Mouse (Mus musculus): ENCODE data around the gene Polr1b. TPM values are rescaled to one million over a fixed set of nuclear protein-coding genes. Genes with fewer than 3 reads are reported as not detected.

Polr1b gene
- total RNA-seq, 2 experiments from 2014 or later: 9.9 to 10.3 TPM

DNA sequence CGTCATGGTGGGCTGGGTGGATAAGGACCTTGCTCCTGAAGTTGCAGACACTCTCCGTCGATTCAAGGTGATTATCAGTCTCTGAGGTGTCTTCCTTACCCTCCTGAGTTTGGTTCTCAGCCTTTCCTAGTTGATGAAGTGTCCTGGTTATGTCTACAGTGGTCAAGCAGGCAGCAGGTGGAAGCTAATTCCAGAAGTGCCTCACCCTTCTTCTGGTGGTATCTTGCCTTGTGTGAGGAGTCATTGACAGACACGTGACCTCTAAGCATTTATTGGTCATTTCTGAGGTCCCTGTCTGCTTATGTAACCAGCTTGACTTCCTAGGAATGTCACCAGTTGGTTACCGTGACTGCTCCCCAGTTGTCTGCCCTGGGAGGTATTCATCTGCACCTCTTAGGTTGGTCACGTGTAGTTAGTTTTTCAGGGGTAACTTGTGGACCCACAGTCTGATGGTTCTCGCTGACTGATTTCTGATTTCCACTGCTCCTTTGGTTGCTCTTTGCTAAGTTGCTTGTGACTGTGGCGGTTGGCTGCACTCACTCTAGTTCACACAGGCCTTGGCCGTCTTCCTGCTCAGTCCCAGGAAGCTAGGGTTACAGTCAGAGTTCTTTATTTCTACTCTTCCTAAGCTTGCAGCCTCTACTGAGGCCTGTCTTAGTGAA is 15.0 kb downstream of the Polr1b start:
- no peak for DNase-seq
- intact Hi-C loops (cut with DNase I): no loop called here

DNA sequence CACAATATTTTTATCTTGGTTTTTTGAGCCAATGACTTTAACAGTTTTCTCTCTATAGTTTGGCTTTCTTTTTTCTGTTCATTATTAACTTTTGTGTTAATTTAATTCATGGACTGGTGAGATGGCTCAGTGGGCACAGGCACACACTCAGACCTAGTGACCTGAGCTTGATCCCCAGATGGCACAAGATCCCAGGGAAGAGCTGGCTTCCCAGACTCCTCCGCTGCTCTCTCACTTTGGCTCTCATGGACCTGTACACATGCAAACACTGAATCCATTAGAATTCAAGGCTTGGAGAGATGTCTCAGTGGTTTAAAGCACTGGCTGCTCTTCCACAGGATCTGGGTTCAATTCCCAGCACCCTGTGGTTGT is 15.6 kb downstream of the Polr1b start:
- intact Hi-C loops (cut with DNase I): no loop called here

DNA sequence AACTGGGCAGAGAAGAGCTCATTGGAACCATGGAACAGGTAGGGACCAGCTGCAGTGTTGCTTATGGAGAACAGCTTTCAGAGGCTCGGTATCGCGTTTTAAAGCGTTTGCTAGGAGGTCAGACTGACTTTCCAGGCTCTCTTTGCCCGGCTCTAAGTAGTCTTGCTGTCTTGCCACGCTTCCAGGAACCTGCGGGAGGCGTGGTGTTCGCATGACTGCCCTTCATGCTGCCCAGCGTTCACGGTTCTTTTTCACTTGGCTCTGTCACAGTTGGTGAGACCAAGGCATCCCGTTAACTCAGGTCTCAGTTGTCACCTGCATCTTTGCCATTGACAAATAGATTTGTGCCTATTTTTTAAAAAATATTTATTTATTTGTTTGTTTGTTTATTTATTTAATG is 17.3 kb downstream of the Polr1b start:
- no peak for DNase-seq

More for the DNA sequence above, 15.6 kb downstream of the Polr1b start:
- DNase-seq: no peak

DNA sequence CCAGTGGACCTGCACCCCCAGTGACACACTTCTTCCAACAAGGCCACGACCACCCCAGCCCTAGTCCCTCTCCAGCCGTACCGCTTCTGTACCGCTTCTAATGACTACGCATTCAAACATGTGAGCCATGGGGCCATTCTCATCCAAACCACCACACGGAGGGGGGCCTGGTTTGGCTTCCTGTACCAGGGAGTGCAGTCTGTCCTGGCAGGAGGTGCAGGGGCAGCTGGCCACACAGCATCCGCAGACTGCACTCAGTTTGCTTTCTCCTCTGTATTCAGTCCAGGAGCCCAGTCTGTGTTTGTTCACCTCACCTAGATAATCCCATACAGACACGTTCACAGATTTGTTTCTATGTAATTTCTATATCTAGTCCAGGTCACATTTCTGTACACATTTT is 21.2 kb downstream of the Polr1b start:
- intact Hi-C loops (cut with DNase I): no loop called here
- no peak for DNase-seq

More for the DNA sequence above, 17.3 kb downstream of the Polr1b start:
- intact Hi-C loops (cut with DNase I): no loop called here

DNA sequence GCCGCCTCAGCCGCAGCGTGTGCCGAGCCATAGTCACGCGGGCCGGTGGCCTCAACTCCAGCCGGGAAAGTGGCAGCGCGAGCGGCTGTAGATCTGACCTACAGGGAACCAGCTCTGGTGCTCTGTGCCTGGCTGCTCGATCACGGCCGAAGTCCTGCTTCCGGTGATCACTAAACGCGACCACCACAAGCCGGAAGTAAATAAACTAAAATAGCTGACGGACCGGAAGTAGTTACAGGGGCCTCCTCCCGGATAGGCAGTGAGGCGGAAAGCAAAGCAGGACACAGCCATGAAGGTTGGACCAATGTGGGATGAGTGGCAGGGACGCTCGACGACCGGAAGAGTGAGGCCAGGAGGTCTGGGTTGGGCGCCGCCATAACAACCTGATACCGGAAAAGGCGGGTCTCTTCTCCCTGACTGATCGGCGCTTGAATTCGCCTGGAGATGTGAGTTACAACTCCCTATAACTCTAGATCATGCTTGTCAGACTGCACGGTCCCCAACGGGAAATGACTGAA is 28.7 kb downstream of the Polr1b start, which contains the start of gene Chchd5:
Gene Chchd5 (plus strand): TSS at position 289 of the 518 bp plus-strand sequence.
- intact Hi-C loops (cut with DNase I): loop anchor here (1.0 kb wide), 1 partner anchor 28 kb away; no protein-coding TSS in a partner anchor
- peak; percentile 89 for DNase-seq

DNA sequence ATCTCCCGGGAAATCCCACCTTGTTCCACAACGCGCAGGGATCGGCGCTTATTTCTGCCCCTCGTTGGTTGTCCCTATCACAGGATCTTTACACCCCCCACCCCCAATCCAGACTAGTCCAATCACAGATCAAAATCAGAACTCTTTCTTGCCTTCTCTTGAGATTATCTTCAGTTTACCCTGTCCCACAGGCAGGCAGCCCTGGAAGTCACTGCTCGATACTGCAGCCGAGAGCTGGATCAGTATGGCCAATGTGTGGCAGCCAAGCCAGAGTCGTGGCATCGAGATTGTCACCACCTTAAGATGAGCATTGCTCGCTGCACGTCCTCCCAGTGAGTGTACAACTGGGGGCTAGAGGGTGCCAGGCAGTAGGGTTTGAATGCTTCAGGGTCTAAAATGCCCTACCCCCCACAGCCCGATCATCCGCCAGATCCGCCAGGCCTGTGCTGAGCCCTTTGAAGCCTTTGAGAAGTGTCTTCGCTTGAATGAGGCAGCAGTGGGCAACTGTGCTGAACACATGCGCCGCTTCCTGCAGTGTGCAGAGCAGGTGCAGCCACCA is 29.3 kb downstream of the Polr1b start:
- intact Hi-C loops (cut with DNase I): loop anchor here (1.0 to 2.0 kb wide), 3 partner anchors 29 to 129 kb away; partner anchors contain the start of gene Slc20a1
- peak; percentile 14 to 22 for DNase-seq

DNA sequence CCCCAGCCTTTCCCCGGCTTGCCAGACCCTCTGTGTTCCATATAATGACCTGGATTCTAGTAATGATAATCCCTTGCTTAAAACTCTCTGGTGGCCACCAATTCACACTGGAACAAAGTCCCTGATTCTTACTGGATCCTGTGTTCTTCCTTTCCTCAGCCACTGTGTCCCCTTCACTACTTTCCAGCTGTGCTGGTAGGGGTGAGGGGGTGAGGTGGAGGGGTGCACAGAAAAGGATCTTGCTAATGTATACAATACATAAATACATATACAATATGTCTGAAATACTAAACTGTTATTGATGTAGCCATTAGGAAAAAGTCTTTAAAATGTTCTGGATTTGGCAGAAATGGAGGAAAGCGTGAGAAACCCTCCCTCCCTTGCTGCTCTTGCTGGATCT is 30.0 kb downstream of the Polr1b start:
- intact Hi-C loops (cut with DNase I): loop anchor here (2.0 kb wide), 2 partner anchors 68 to 128 kb away; partner anchors contain the start of gene Slc20a1
- no peak for DNase-seq

DNA sequence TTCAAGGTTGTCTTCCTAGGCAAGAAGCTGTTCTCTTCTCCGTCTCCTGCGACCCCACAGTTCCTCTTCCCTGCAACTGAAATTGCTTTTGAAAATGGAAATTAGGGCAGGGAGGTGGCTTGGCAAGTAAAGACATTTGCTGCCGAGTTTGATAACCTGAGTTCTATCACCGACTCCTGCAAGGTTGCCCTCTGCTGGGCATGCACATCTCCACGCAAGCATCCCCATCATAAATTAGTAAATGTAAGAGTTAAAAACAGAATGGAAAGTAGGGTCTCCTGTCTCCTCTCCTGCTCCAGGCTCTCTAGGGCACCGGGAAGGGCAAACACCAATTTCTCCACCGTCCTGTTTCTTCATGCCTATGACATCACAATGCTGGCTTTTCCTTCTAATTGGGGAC is 31.4 kb downstream of the Polr1b start:
- DNase-seq: no peak
- intact Hi-C loops (cut with DNase I): no loop called here

DNA sequence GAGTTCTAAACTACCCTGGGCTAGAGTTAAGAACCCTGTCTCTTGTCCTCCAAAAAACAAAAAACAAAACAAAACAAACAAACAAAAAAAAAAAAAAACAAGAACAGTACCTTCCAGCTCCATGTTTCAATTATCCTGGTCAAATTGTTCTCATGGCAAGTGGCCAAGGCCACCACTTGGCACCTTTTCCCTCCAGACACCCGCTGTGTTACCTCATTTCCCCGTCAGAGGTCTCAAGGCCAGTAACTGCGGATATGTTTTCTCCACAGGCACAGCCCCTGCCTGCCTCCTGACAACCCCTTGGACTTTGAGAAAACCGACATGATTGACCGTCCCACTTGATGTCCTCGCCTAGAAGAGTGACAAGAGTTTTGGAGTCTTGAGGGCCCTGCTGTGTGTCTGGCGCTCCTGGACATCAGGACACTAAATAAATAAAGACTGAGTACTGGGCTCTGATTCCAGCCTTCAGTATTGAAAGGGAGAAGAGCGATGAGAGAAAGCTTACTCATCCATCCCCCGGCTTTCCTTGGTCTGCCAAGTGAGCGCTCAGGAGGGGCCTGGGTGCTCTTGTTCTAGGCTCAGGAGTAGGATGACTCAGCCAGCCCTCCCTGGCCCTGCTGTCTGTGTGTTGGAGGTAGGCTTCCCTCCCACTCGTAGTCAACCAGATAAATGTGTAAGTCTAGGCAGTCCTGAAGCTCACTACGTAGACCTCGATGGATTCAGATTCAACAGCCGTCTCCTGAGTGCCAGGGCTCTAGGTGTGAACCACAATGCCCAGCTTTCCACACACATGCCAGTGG is 32.4 kb downstream of the Polr1b start:
- intact Hi-C loops (cut with DNase I): no loop called here
- DNase-seq: no peak

DNA sequence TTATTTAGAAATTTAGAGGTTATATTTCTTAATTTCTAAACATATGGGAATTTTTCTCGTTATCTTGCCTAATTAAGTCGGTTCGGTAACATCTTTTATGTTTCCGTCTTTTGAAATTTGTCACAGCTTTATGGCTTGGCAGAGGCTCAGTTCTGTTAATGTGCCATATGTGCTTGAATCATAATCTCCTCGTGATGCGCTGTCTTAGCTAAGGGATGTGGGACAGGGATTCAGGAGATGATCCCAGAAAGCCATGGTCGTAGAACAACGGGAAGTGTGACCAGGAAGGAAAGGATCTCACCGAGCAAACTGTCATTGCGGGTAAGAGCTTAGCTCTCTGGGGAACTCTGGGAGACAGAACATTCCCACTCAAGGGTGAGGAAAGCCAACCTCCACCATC is 39.1 kb downstream of the Polr1b start:
- no peak for DNase-seq
- intact Hi-C loops (cut with DNase I): no loop called here

DNA sequence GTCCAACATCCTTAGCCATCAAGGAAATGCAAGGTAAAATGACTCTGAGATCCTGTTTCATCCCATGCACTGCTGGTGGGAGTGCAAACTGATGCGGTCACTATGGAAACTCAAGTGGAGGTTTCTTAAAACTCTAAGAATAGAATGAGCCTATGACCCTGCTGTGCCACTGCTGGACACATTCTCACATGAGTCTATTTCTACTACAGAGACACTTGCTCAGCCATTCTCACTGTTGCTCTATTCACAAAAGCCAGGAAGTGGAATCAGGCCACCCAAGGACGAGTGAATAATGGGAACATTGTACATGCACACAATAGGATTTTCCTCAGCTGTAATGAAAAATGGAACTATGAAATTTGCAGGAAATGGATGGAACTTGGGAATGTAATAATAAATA is 48.0 kb downstream of the Polr1b start:
- no peak for DNase-seq
- intact Hi-C loops (cut with DNase I): no loop called here

DNA sequence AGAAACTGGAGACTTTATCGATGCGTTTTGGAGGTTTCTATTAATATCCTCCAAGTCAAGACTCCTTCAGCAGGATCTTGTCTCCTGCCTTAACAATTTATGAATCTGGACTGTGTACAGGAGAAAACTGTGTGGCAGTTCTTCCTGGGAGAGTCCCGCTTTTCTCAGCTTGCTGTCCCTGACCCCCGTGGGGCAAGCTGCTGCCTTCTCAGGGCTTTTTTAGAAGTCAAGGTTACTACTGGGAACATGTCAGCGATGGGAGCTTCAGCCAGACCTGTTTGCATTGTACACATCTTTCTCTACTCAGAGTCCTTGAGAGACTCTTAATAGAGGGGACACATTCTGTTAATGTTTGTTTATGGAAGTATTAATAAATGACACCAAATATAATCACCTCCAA is 49.6 kb downstream of the Polr1b start:
- intact Hi-C loops (cut with DNase I): no loop called here
- no peak for DNase-seq

DNA sequence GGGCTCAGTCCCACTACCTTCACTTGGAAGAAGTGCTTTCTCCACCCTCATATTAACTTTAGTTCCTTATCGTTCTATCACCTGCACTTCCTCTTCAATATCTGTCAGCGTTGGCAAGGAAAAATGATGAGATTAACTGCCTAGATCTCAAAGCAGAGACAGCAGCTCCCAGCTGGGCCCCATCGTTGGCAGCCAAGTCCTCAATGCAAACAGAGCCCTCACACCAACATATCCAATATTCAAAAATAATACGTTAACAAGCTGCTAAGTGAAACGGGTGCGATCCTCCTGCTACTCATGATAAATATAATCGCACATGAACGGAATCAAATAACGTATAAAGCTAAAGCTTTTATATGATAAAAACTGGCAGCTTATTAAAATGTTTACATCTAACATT is 50.3 kb downstream of the Polr1b start:
- intact Hi-C loops (cut with DNase I): no loop called here
- no peak for DNase-seq

DNA sequence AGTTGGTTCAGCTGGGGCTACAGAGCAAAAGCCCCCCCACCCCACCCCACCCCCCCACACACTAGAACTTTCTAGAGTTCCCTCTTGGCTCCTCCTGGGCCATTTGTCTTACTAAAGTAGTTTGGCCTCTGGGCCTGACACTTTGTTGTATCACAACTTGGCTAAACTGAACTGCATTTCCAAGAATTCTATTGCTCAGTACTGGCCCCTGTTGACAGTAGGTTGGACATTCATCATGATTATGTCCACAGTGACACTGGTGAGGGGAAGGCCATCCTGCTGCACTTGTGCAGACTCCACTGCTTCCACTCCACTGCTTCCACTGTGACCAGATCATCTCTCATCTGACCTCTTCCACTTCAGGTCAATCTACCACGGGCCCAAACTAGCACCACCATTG is 52.0 kb downstream of the Polr1b start:
- no peak for DNase-seq
- intact Hi-C loops (cut with DNase I): no loop called here

DNA sequence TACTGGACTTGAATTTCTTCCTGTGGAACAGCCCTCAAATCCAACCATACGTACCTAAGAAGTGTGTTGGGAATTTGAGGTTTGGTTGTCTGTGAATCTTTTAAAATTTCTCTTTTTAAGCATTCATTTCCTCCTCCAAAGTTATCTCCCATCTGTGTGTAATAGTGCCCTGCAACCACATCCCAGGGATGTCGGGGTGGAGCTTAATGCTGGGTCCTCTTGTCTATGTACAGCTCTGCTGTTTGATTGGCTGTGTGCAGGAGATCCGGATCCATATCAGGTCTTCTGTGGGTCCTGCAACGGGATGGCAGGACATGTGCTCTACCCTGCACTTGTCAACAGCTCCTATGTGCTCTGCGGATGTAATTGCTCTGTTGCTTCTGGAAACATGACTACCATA is 64.0 kb downstream of the Polr1b start:
- intact Hi-C loops (cut with DNase I): no loop called here
- no peak for DNase-seq

DNA sequence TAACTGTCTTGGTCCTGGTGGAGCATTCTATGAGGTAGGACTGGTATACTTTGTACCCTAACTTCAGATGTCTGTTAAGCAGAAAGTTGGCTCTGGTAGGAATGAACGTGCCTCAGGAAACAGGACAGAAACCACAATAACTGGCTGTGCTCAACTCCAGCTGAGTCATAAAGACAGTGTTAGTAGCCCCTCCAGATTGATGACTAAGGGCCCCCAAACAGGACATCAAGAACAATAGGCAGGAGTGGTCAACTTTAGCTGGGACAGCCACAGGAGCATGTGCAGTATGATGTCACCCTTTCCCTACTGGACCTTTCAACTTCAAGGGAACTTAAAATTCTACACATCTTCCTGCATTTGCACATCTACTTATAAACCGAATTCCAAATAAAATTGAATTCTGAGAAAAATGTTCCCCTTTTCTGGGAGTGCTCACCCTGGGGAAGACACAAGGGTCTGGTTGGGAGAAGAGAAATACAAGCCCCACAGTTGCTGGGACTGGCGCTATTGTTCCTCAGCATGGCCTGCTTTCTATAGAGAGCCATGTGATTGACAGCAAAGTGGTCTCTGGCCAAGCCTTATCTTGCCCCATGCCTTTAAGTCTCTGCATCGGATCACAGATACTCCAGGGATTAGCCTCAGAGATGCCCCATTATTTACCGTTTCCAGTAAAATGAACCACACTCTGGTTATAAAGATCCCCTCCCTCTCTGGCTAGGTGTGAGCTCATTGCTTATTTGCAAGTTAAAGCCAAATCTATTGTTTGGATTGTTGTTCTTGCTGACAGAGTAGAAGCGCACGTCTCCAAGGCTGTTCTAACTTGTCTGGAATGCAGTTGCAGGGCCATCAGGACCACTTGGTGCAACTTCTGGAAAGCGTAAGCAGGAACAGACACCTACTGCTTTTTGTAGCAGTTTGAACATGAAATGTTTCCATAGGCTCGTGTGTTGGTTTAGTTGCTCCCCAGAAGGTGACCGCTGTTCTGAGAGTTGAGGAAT is 66.0 kb downstream of the Polr1b start:
- DNase-seq: no peak
- intact Hi-C loops (cut with DNase I): no loop called here

DNA sequence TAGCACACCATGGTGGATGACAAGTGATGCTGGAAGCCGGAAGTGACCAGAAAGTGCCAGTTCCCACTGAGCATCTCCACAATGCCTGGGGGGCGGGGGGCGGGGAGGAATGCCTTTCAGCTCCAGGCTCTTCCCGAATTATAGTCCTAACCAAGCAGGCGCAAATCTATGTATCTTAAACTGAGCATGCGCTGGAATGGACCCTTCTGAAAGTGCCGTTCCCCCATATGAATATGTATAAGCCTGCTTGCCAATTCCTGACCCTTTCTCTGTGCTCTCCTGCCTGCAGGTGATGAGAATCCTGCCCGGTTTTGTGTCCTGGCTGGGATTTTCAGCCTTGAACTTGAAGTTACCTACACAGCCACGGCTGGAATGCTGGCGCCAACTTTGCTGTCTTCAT is 72.6 kb downstream of the Polr1b start:
- DNase-seq: no peak
- intact Hi-C loops (cut with DNase I): loop anchor here (5.0 to 10.0 kb wide), 2 partner anchors 226 to 231 kb away; no protein-coding TSS in a partner anchor

DNA sequence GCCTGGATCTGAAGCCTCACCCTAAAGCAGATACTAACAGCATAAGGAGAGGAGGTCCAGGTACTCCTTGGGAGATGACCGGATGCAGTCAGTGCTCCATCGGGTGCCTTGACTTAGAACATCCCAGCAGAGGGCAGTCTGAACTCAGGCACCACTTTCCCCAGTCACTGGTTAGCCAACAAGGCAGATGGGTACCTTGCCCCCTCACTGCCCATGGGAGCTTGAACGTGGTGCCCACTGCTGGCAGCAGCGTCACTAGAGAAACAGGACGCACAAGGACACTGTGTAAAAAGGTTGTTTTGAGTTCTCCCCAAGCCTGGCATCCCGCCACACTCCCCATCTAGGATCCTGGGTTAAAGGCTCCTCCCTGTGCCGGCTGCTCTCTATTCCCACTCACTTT is 73.7 kb downstream of the Polr1b start:
- DNase-seq: peak; percentile 64 to 69

DNA sequence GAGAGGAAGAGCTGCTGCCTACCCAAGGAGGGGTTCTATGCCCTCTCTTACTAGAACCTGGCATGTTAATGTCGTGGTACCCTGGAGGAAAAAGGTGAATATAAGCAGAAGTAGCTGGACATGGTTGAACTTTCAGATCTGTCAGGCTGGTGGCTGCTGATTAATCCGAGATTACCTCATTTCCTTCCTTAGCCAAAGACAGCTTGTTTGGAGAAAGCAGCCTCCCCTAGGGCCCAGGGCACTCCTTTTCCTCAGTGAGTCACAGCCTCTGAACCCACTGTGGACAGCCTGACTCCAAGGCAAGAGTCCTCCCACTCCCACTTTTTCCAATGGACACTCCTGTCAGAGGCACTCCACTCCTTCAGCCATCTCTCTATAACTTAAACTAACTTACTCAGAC is 74.8 kb downstream of the Polr1b start:
- intact Hi-C loops (cut with DNase I): loop anchor here (2.0 to 10.0 kb wide), 2 partner anchors 23 to 229 kb away; partner anchors contain the start of gene Slc20a1
- peak in 1 of 2 experiments; percentile 17 for DNase-seq

More for the DNA sequence above, 73.7 kb downstream of the Polr1b start:
- intact Hi-C loops (cut with DNase I): loop anchor here (1.0 to 10.0 kb wide), 4 partner anchors 24 to 230 kb away; partner anchors contain the start of gene Slc20a1

Measured in heart, postnatal 14 days (tissue).